Mouse (Mus musculus) liver (tissue): ENCODE data around the gene Hmgb4.

Experiments
- DNase-seq: peaks from one replicate; pipeline ENCODE4 v3.0.0-alpha.2; 2020; ENCODE audit warnings: mixed read lengths

Hmgb4 gene

GRCm38 (mm10) chr4:128260907-128261560 is at the start of gene Hmgb4:
Gene Hmgb4, minus strand, starts transcription at chr4:128260957.
- no peak for DNase-seq

- DNase-seq, result no peak
These were observed 45.3 kb upstream of the Hmgb4 start for GRCm38 (mm10) chr4:128306011-128306410.

- no peak for DNase-seq
These were observed 43.3 kb upstream of the Hmgb4 start for GRCm38 (mm10) chr4:128304049-128304448.

GRCm38 (mm10) chr4:128288095-128288494 is 27.3 kb upstream of the Hmgb4 start:
- DNase-seq, result no peak

- no peak for DNase-seq
These were observed 24.3 kb upstream of the Hmgb4 start for GRCm38 (mm10) chr4:128285009-128285408.

GRCm38 (mm10) chr4:128275586-128275985 is 14.8 kb upstream of the Hmgb4 start:
- DNase-seq, result no peak

GRCm38 (mm10) chr4:128275116-128275515 is 14.4 kb upstream of the Hmgb4 start:
- DNase-seq, result no peak

GRCm38 (mm10) chr4:128273146-128273545 is 12.4 kb upstream of the Hmgb4 start:
- DNase-seq, result no peak

- DNase-seq, result no peak
These were observed 11.7 kb upstream of the Hmgb4 start for GRCm38 (mm10) chr4:128272501-128272900.

- peak; percentile 17 for DNase-seq
These were observed 10.2 kb upstream of the Hmgb4 start for GRCm38 (mm10) chr4:128270931-128271330.

- DNase-seq, result no peak
These were observed 9.4 kb upstream of the Hmgb4 start for GRCm38 (mm10) chr4:128270177-128270576.

GRCm38 (mm10) chr4:128269261-128269875 is 8.6 kb upstream of the Hmgb4 start:
- DNase-seq, result no peak

GRCm38 (mm10) chr4:128265341-128265740 is 4.6 kb upstream of the Hmgb4 start:
- DNase-seq, result no peak

- DNase-seq, result no peak
These were observed 3.7 kb upstream of the Hmgb4 start for GRCm38 (mm10) chr4:128264491-128264890.

GRCm38 (mm10) chr4:128259211-128259610 is 1.5 kb downstream of the Hmgb4 start:
- no peak for DNase-seq

- DNase-seq, result peak; percentile 30
These were observed 12.1 kb downstream of the Hmgb4 start for GRCm38 (mm10) chr4:128248676-128249075.

- no peak for DNase-seq
These were observed 15.6 kb downstream of the Hmgb4 start for GRCm38 (mm10) chr4:128245201-128245600.

- DNase-seq, result no peak
These were observed 18.9 kb downstream of the Hmgb4 start for GRCm38 (mm10) chr4:128241854-128242356.

- no peak for DNase-seq
These were observed 19.5 kb downstream of the Hmgb4 start for GRCm38 (mm10) chr4:128241075-128241853.

- no peak for DNase-seq
These were observed 21.6 kb downstream of the Hmgb4 start for GRCm38 (mm10) chr4:128239113-128239512.

GRCm38 (mm10) chr4:128233458-128233857 is 27.3 kb downstream of the Hmgb4 start:
- no peak for DNase-seq

GRCm38 (mm10) chr4:128227377-128228316 is 33.1 kb downstream of the Hmgb4 start:
- DNase-seq, result no peak
